Mouse (Mus musculus): ENCODE measurements at regions not wholly inside any gene's neighbourhood (a gene's known extent, or its start where the extent isn't known, plus 50 kb on each side); places are given as distances from the start of the nearest gene placed in this dataset.

DNA sequence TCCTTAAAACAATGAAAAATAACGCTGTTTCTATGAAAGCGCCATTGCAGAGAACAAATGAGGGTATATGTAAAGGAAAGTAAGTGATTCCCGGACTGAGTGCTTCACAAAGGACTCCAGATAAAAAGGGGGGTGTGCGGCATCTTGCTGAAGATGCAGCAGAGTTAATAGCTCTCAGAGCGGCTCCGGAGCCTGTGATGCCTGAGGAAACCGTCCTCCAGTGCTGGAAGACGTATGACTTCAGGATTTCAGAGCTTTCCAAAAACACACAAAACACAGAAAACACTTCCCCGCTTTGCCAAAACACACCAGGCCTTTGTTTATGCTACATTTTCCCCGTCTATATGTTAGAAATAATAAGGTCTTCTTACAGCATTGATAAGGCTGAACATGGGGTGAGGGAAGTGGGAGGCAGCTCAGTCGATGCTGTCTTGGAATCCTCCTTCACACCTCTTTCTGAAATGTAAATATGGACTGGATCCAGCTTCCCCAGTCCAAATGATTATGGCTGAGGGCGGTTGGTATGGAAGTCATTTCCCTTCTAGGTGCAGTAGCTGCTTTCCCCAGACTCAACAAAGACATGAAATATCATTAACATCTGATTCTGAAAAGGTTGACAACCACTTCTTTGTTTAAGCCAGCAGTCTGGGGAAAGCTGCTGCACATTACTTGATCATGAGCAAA is 2382.5 kb upstream of the Gm7489 start:
- Histone ChIP-seq H3K4me1 (replicated peaks; ENCODE audit: control insufficient read depth, insufficient read depth, low read length) (peaks cover 17% of the 10 kb centered on the region; the same call in 1 of the 2 replicates), H3K27ac (ENCODE audit: low read depth) (no peak overlapping the region), H3K4me2 (ENCODE audit: low read length) (no peak overlapping the region; the same call in 1 of the 2 replicates), H3K27me3 (replicated peaks; ENCODE audit: control insufficient read depth, insufficient read depth, low read length) (no peaks in the 10 kb centered on the region), H3K9ac (ENCODE audit: low read length) (no peak overlapping the region), H3K36me3 (ENCODE audit: control insufficient read depth, insufficient read depth, low read length) (no peaks in the 10 kb centered on the region), H3K4me3 (ENCODE audit: low read depth, low read length) (no peak overlapping the region), H3K9me3 (ENCODE audit: control insufficient read depth, low read length) (no peaks in the 10 kb centered on the region)
- no peak for DNase-seq (ENCODE audit: low spot score)
- ATAC-seq (replicated peaks; ENCODE audit: low FRiP score, low TSS enrichment, low read depth), result no peak
- WGBS, result 39% methylated on average over 12 of the region's 12 CpGs

DNA sequence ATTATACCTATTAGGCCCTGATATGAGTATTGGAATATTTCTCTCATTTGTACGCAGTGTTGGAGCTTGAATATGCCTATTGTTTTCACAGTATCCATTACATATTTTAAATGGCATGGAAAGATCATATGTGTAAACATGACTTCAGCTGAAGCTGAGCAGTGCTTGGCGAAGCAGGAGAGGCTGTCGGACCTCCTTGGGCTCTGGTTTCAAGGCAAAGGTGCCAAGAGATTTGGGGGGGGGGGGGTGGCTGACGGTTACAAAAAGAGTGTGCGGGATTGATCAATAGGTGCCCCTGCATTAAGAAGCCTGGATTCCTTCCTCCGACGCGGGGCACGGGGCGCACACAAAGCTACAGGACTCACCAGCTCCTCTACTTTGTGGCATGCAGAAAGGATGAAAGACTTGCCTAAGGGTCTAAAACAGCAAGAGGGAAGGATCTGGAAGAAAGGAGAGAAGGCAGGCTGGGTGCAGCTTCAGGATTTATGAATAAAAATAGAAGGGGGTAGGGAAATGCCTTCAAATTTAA is 2381.9 kb upstream of the Gm7489 start:
- Histone ChIP-seq H3K4me2 (ENCODE audit: low read length) (no peak overlapping the region), H3K9me3 (ENCODE audit: control insufficient read depth, low read length) (no peaks in the 10 kb centered on the region), H3K27ac (ENCODE audit: low read depth) (no peak overlapping the region), H3K36me3 (ENCODE audit: control insufficient read depth, insufficient read depth, low read length) (no peaks in the 10 kb centered on the region), H3K4me1 (replicated peaks; ENCODE audit: control insufficient read depth, insufficient read depth, low read length) (peaks cover 17% of the 10 kb centered on the region; the same call in 1 of the 2 replicates), H3K4me3 (ENCODE audit: low read depth, low read length) (no peak overlapping the region), H3K27me3 (replicated peaks; ENCODE audit: control insufficient read depth, insufficient read depth, low read length) (no peaks in the 10 kb centered on the region), H3K9ac (ENCODE audit: low read length) (no peak overlapping the region)
- ATAC-seq (replicated peaks; ENCODE audit: low FRiP score, low TSS enrichment, low read depth), result no peak
- WGBS, result 51% methylated on average over 10 of the region's 10 CpGs
- DNase-seq (ENCODE audit: low spot score), result no peak

DNA sequence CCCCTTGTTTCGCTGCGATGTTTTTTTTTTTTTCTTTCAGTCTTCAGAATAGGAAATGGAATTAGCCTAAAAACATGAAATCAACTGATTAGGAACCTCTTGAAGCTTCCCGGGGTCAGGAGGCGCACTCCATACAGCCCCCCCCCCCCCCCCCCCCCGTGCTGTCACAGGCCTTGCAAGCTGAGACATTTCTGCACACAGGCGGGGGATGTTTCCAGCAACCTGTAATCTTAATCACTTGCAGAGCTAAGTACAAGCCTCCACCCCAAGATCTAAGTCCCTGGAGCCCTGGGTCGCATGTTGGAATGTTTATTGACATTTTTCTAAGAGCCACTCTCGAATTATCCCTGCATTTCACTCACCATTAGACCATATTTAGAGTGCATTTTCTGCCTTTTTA is 2381.4 kb upstream of the Gm7489 start:
- H3K27ac ChIP-seq (ENCODE audit: low read depth), result no peak overlapping the region
- H3K4me2 ChIP-seq (ENCODE audit: low read length), result no peak overlapping the region
- DNase-seq (ENCODE audit: low spot score) (no peak), ATAC-seq (replicated peaks; ENCODE audit: low FRiP score, low TSS enrichment, low read depth) (no peak)
- H3K36me3 ChIP-seq (ENCODE audit: control insufficient read depth, insufficient read depth, low read length), result no peaks in the 10 kb centered on the region
- no peaks in the 10 kb centered on the region for H3K27me3 ChIP-seq (replicated peaks; ENCODE audit: control insufficient read depth, insufficient read depth, low read length)
- 28% methylated on average over 8 of the region's 8 CpGs for WGBS
- H3K9me3 ChIP-seq (ENCODE audit: control insufficient read depth, low read length), result no peaks in the 10 kb centered on the region
- no peak overlapping the region for H3K9ac ChIP-seq (ENCODE audit: low read length)
- no peak overlapping the region for H3K4me3 ChIP-seq (ENCODE audit: low read depth, low read length)
- H3K4me1 ChIP-seq (replicated peaks; ENCODE audit: control insufficient read depth, insufficient read depth, low read length), result peaks cover 17% of the 10 kb centered on the region; the same call in 1 of the 2 replicates

DNA sequence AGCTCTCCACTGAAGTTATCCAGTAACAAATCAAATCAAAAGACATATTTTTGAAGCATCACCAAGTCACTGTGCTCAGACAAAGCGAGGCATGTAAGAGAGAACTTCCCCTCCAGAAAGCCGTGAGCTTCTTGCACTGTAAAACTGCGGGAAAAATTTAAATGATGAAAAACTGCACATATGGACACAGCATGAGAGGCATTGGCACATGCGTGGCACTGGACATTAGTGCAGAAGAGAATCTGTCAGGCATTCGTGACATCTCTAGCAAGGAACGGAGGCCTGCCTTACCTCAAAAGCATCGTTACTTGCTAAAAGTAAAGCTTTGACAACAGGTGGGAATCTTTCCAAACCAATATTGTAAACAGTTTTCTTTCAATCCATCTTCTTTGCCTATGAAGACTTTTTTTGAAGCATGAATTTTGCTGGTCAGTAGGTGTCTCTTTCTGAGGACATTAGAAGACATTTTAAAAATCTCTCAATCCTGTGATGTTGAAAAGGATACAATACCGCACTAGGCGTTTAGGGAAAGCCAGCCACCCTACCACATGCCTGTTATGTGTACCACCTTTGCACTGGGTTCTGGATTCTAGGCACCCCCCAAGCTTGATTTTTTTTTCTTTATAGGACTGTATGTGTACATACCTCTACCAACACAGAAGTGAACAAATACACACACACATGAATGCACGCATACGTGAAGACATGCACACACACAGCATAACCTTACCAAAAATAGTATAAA is 2380.5 kb upstream of the Gm7489 start:
- H3K36me3 ChIP-seq (ENCODE audit: control insufficient read depth, insufficient read depth, low read length), result no peaks in the 10 kb centered on the region
- DNase-seq (ENCODE audit: low spot score) (no peak), ATAC-seq (replicated peaks; ENCODE audit: low FRiP score, low TSS enrichment, low read depth) (no peak)
- H3K4me2 ChIP-seq (ENCODE audit: low read length), result no peak overlapping the region
- H3K27me3 ChIP-seq (replicated peaks; ENCODE audit: control insufficient read depth, insufficient read depth, low read length), result no peaks in the 10 kb centered on the region
- WGBS, result 55% methylated on average over 11 of the region's 11 CpGs
- H3K4me1 ChIP-seq (replicated peaks; ENCODE audit: control insufficient read depth, insufficient read depth, low read length), result peaks cover 17% of the 10 kb centered on the region; the same call in 1 of the 2 replicates
- H3K4me3 ChIP-seq (ENCODE audit: low read depth, low read length), result no peak overlapping the region
- no peaks in the 10 kb centered on the region for H3K9me3 ChIP-seq (ENCODE audit: control insufficient read depth, low read length)
- H3K9ac ChIP-seq (ENCODE audit: low read length), result no peak overlapping the region
- no peak overlapping the region for H3K27ac ChIP-seq (ENCODE audit: low read depth)

DNA sequence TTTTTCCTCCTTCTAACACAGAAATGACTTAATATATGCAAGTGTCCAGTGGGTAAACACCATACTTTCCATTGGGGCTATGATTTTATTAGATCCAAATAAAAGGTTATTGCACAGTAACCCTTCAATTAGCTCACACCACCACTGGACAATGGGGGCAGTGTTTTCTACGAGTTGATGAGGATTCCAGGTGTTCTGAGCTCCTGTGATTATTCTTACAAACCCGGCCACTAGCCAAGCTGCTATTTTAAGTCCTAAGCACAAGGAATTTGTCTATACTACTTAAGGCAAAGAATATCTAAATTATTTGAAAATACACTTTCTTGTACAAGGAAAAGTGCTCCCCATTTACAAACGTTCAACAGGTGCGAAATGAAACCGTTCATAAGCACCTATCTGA is 2379.9 kb upstream of the Gm7489 start:
- H3K4me2 ChIP-seq (ENCODE audit: low read length), result no peak overlapping the region
- WGBS, result 84% methylated on average over 5 of the region's 5 CpGs
- DNase-seq (ENCODE audit: low spot score) (no peak), ATAC-seq (replicated peaks; ENCODE audit: low FRiP score, low TSS enrichment, low read depth) (no peak)
- no peak overlapping the region for H3K4me3 ChIP-seq (ENCODE audit: low read depth, low read length)
- H3K9me3 ChIP-seq (ENCODE audit: control insufficient read depth, low read length), result no peaks in the 10 kb centered on the region
- H3K36me3 ChIP-seq (ENCODE audit: control insufficient read depth, insufficient read depth, low read length), result no peaks in the 10 kb centered on the region
- H3K27me3 ChIP-seq (replicated peaks; ENCODE audit: control insufficient read depth, insufficient read depth, low read length), result no peaks in the 10 kb centered on the region
- H3K27ac ChIP-seq (ENCODE audit: low read depth), result no peak overlapping the region
- peaks cover 17% of the 10 kb centered on the region; the same call in 1 of the 2 replicates for H3K4me1 ChIP-seq (replicated peaks; ENCODE audit: control insufficient read depth, insufficient read depth, low read length)
- no peak overlapping the region for H3K9ac ChIP-seq (ENCODE audit: low read length)

DNA sequence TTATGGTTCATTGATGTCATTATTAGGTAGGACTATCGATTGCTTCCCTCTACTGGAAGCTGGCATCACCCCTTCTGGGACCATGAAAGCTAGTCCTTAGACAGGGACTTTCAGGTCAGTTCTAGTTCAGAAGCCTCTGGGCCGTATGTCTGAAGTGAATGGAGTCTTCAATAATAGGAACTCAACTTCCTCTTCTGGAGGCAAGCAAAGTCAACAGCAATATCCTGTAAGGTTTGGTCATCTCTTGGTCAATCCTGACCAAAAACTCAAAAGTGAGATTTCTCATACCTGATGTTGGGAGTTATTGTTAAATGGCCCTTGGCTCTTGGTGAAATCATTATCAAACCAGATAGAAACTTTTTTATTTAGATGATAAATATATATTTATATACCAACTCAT is 2377.6 kb upstream of the Gm7489 start:
- H3K27me3 ChIP-seq (replicated peaks; ENCODE audit: control insufficient read depth, insufficient read depth, low read length), result no peaks in the 10 kb centered on the region
- DNase-seq (ENCODE audit: low spot score) (no peak), ATAC-seq (replicated peaks; ENCODE audit: low FRiP score, low TSS enrichment, low read depth) (no peak)
- H3K4me1 ChIP-seq (replicated peaks; ENCODE audit: control insufficient read depth, insufficient read depth, low read length), result peaks cover 14% of the 10 kb centered on the region; the same call in 1 of the 2 replicates
- H3K4me3 ChIP-seq (ENCODE audit: low read depth, low read length), result no peak overlapping the region
- H3K4me2 ChIP-seq (ENCODE audit: low read length), result no peak overlapping the region
- no peak overlapping the region for H3K27ac ChIP-seq (ENCODE audit: low read depth)
- no peaks in the 10 kb centered on the region for H3K9me3 ChIP-seq (ENCODE audit: control insufficient read depth, low read length)
- H3K36me3 ChIP-seq (ENCODE audit: control insufficient read depth, insufficient read depth, low read length), result no peaks in the 10 kb centered on the region
- WGBS, result 84% methylated on average over 2 of the region's 2 CpGs
- no peak overlapping the region for H3K9ac ChIP-seq (ENCODE audit: low read length)

DNA sequence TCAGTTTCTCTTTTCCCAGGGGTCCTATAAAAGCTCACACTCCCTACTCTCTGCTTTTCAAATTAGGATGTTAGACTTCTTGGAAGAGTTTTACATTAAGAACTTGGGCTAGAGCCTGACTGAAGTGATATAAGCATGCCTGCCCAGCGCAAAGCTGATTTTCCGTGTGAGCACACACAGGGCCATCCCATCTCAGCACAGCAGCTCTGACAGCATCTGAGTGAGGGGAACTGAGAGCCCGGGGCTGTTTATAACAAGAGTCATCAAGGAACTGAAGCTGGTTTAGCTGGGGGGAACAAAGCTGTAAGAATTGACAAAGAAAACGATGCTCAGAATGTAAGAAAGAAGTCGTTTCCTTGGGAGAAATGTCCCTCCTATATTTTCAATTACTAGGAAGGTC is 2373.4 kb upstream of the Gm7489 start:
- no peak overlapping the region for H3K9ac ChIP-seq (ENCODE audit: low read length)
- no peak for ATAC-seq (replicated peaks; ENCODE audit: low FRiP score, low TSS enrichment, low read depth)
- no peak overlapping the region for H3K27ac ChIP-seq (ENCODE audit: low read depth)
- no peaks in the 10 kb centered on the region for H3K9me3 ChIP-seq (ENCODE audit: control insufficient read depth, low read length)
- H3K4me1 ChIP-seq (replicated peaks; ENCODE audit: control insufficient read depth, insufficient read depth, low read length), result no peaks in the 10 kb centered on the region
- no peak overlapping the region for H3K4me3 ChIP-seq (ENCODE audit: low read depth, low read length)
- no peak for DNase-seq (ENCODE audit: low spot score)
- H3K36me3 ChIP-seq (ENCODE audit: control insufficient read depth, insufficient read depth, low read length), result no peaks in the 10 kb centered on the region
- no peaks in the 10 kb centered on the region for H3K27me3 ChIP-seq (replicated peaks; ENCODE audit: control insufficient read depth, insufficient read depth, low read length)
- no peak overlapping the region for H3K4me2 ChIP-seq (ENCODE audit: low read length)
- WGBS, result 45% methylated on average over 5 of the region's 5 CpGs

DNA sequence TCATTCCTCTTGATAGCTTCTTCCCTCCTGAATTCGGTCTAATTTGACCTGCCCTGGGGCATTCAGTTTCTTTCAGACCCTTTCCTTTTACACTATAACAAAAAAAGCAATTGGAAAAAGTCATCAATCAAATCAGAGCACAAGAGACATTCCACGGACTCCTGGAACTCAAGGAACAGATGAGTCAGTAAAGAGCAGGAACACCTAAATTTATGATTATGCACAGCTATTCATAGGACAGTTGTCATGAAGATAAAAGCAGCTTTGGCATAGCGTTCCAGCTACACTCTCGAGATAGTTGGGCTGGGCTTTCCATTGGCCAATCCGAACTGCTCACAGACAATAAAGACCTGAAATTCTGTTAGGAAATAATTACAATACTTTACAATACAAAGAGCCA is 2348.4 kb upstream of the Gm7489 start:
- 44% methylated on average over 5 of the region's 5 CpGs for WGBS
- Histone ChIP-seq H3K9ac (ENCODE audit: low read length) (no peak overlapping the region), H3K4me2 (ENCODE audit: low read length) (no peak overlapping the region), H3K36me3 (ENCODE audit: control insufficient read depth, insufficient read depth, low read length) (no peaks in the 10 kb centered on the region), H3K27ac (ENCODE audit: low read depth) (no peak overlapping the region), H3K27me3 (replicated peaks; ENCODE audit: control insufficient read depth, insufficient read depth, low read length) (no peaks in the 10 kb centered on the region), H3K4me3 (ENCODE audit: low read depth, low read length) (no peak overlapping the region), H3K4me1 (replicated peaks; ENCODE audit: control insufficient read depth, insufficient read depth, low read length) (no peaks in the 10 kb centered on the region), H3K9me3 (ENCODE audit: control insufficient read depth, low read length) (no peaks in the 10 kb centered on the region)
- no peak for DNase-seq (ENCODE audit: low spot score)
- no peak for ATAC-seq (replicated peaks; ENCODE audit: low FRiP score, low TSS enrichment, low read depth)

All from intestine, embryonic 14.5 days (tissue).